8 mouse cellular contexts compared by ENCODE assay signal in the genomic region with DNA sequence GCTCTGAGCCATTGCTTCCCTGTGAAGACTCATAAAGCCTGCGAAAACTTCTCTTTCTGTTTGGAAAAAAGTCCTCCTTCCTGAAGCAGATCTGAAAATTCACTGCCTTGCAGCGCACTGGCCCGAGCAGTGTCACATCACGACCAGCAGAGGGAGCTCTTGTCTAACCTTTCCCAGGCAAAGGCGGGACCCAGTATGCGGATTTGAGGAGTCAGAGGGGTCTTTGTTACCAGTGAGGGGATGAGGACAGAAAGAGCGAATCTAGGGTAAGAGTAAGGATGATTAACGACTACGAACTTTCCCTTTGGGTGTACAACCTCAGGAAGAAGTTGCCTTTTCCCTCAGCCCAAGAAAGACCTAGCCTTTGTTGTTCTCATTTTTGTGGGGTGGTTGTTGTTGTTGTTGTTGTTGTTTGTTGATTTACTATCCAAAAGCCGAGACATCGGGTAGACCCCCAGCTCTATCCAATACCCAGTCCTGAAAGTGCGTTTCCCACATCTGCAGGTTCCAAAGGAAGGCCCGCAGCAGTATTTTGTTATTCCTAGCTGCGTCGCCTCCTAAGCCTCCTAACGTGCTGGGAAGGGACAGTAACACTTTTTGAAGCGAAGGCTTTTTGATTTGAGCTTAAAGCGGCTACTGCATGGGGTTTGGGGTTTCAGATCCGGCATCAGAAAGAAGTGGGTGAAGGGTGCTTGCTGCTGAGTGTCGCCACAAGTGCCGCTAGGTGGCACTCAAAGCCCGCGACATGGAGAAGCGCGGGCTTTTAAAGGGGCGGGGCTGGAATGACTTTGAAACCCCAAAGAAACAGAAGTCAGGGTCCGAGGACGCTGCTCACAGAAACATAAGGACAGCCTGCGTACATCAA. TPM values are rescaled to one million over a fixed set of nuclear protein-coding genes. Genes with fewer than 3 reads are reported as not detected.
A peak's percentile ranks its signal among the peaks of the same experiment; 100 is the strongest.
DNase-seq lines count a peak whose midpoint lies in the region; ATAC-seq and TF ChIP-seq lines count a peak whose summit lies in the region.

No protein-coding gene starts in this region.

- H3K4me3 ChIP-seq in gastrocnemius, adult 2 months: peak overlapping the region; percentile 65

- peak; percentile 77 for DNase-seq in urinary bladder, postnatal 14 days (ENCODE audit: low spot score)
- DNase-seq in urinary bladder, adult 2 months (ENCODE audit: low spot score): no peak
- DNase-seq in gastrocnemius, adult 2 months: peak; percentile 83
- peak; percentile 90 for DNase-seq in induced T-regulatory cell, adult 2 months (ENCODE audit: low read depth)
- peak; percentile 28 to 52 for DNase-seq in left cerebral cortex, adult 8-10 months (ENCODE audit: low spot score in 2 of 2)
- DNase-seq in right cerebral cortex, postnatal 4 days: peak; percentile 81

- intact Hi-C loops in gastrocnemius, adult 2 months (cut with DNase I): loop anchor here (1.0 to 5.0 kb wide), 4 partner anchors 62 to 526 kb away; a partner anchor contains a TSS

- H3K27ac ChIP-seq in gastrocnemius, adult 2 months: peak overlapping the region; percentile 48; the same call in 1 of the 2 replicates

- TF ChIP-seq CTCF in gastrocnemius, adult 2 months (IDR thresholded peaks at IDR 0.05): peak; percentile 95

- peak; percentile 77 for ATAC-seq in common myeloid progenitor, adult 5-6 weeks (replicated peaks; ENCODE audit: low read depth, poor library complexity, severe bottlenecking)
- peak; percentile 84 for ATAC-seq in megakaryocyte progenitor cell, adult 5-6 weeks (replicated peaks; ENCODE audit: poor library complexity)

RNA-seq across cellular contexts. Expression of a gene that starts 14.8 kb away (rescaled TPM):
- polyA plus RNA-seq in urinary bladder, adult 2 months (2012; rRNA removed): 0.03 and 0.11 TPM in 2 replicates
- not detected in 2 replicates for total RNA-seq in common myeloid progenitor, adult 5-6 weeks (2017)
- total RNA-seq in gastrocnemius, adult 2 months (2021): 10 to 100 TPM; 46.0 to 66.8 TPM
- total RNA-seq in left cerebral cortex, adult 8-10 months (2022): not detected
- total RNA-seq in megakaryocyte progenitor cell, adult 5-6 weeks (2015): not detected in 2 replicates
- total RNA-seq in megakaryocyte progenitor cell, adult 5-6 weeks (2017): not detected in 2 replicates

Comparison
In these comparisons a context has a peak if more than half of its experiments do, and no peak if none do; other contexts are left out.
1. RNA of a gene that starts 14.8 kb away (total RNA-seq): 46.0 to 66.8 TPM in gastrocnemius, adult 2 months; not detected in left cerebral cortex, adult 8-10 months, not detected in common myeloid progenitor, adult 5-6 weeks and not detected in megakaryocyte progenitor cell, adult 5-6 weeks; every median in the first group is over 10 times any median in the second.